Mouse (Mus musculus): ENCODE data around the gene Srebf2.
"Not testable (repeated sequence)": the region's sequence is repeated elsewhere in the genome, so short reads cannot be mapped to it uniquely, and the experiment has no call there.

Gene Srebf2

GRCm38 (mm10) chr15:82224602-82225215 lies 77.7 kb downstream of the Srebf2 start:
- no peak for DNase-seq (ENCODE audit: low spot score)

- DNase-seq (ENCODE audit: low spot score), result no peak
Observed at GRCm38 (mm10) chr15:82225769-82226168, 78.8 kb downstream of the Srebf2 start.

- DNase-seq (ENCODE audit: low spot score), result no peak
Observed at GRCm38 (mm10) chr15:82229542-82230045, 82.6 kb downstream of the Srebf2 start.

- no peak for DNase-seq (ENCODE audit: low spot score)
Observed at GRCm38 (mm10) chr15:82230098-82230611, 83.2 kb downstream of the Srebf2 start.

- no peak for DNase-seq (ENCODE audit: low spot score)
Observed at GRCm38 (mm10) chr15:82231100-82231499, 84.1 kb downstream of the Srebf2 start.

- no peak for DNase-seq (ENCODE audit: low spot score)
Observed at GRCm38 (mm10) chr15:82231591-82232378, 84.8 kb downstream of the Srebf2 start.

GRCm38 (mm10) chr15:82232651-82233050 lies 85.7 kb downstream of the Srebf2 start:
- no peak for DNase-seq (ENCODE audit: low spot score)

GRCm38 (mm10) chr15:82235661-82236060 lies 88.7 kb downstream of the Srebf2 start:
- no peak for DNase-seq (ENCODE audit: low spot score)

- peak; percentile 81 for DNase-seq (ENCODE audit: low spot score)
Observed at GRCm38 (mm10) chr15:82236565-82236964, 89.6 kb downstream of the Srebf2 start.

GRCm38 (mm10) chr15:82243311-82243710 lies 96.3 kb downstream of the Srebf2 start:
- DNase-seq (ENCODE audit: low spot score), result no peak

- DNase-seq (ENCODE audit: low spot score), result no peak
Observed at GRCm38 (mm10) chr15:82243742-82244114, 96.7 kb downstream of the Srebf2 start.

- DNase-seq (ENCODE audit: low spot score), result peak; percentile 97
Observed at GRCm38 (mm10) chr15:82244115-82244804, 97.3 kb downstream of the Srebf2 start, which contains the start of gene Cenpm. Gene Cenpm (minus strand): TSS chr15:82244748.

GRCm38 (mm10) chr15:82244805-82245161 lies 97.8 kb downstream of the Srebf2 start:
- DNase-seq (ENCODE audit: low spot score), result not testable (repeated sequence)

- DNase-seq (ENCODE audit: low spot score), result no peak
Observed at GRCm38 (mm10) chr15:82247131-82247776, 100.3 kb downstream of the Srebf2 start.

- DNase-seq (ENCODE audit: low spot score), result no peak
Observed at GRCm38 (mm10) chr15:82251579-82251978, 104.6 kb downstream of the Srebf2 start.

GRCm38 (mm10) chr15:82252097-82252496 lies 105.1 kb downstream of the Srebf2 start, which contains the start of gene 1500009C09Rik:
Gene 1500009C09Rik (plus strand): TSS chr15:82252397.
- no peak for DNase-seq (ENCODE audit: low spot score)
